Comparison of ENCODE assay signal across 10 mouse cellular contexts in the genomic region with DNA sequence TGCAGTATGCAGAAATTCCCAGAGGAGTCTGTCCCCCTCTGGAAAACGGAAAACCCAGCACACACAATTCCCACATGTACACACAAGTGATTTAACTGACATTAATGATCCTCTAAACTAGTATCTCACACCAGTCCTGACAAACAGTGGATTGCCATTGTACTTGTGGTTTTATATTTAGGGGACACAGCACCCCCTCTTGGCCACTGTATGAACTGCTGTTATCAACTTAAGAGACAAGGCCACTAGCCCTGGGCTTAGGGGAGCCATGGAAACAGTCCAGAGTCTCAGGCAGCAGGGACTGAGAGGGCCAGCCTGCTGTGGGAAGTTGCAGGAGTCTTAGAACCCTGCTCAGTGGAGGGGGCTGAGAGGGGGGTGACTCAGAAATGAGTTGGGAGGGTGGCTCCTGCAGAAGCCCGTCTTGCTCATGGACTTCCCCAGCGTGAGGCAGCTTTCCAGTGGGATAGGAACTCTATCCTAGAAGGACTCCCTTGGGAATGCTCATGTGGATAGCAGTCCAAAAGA. TPM values are rescaled to one million over a fixed set of nuclear protein-coding genes. Genes with fewer than 3 reads are reported as not detected.
A peak's percentile ranks its signal among the peaks of the same experiment; 100 is the strongest.
DNase-seq lines count a peak whose midpoint lies in the region; ATAC-seq and TF ChIP-seq lines count a peak whose summit lies in the region.
"Had no signal": no experiment of that assay in that cellular context is flagged by ENCODE, and none has a peak within 500 bp of the region (broad histone marks: within the 10 kb centered on the region; RNA-seq: fewer than 3 reads in every experiment).

No protein-coding gene starts in this region.

- no peaks in the 10 kb centered on the region for H3K27me3 ChIP-seq in kidney, postnatal 0 days (ENCODE audit: insufficient read depth, low read length)
- H3K27me3 ChIP-seq: neural tube, embryonic 12.5 days had no signal

- no peaks in the 10 kb centered on the region for H3K9me3 ChIP-seq in kidney, postnatal 0 days (replicated peaks; ENCODE audit: low read length)
- H3K9me3 ChIP-seq: neural tube, embryonic 12.5 days had no signal

- WGBS in kidney, postnatal 0 days = 75% methylated on average over 3 of the region's 3 CpGs

- H3K4me3 ChIP-seq in kidney, postnatal 0 days (replicated peaks; ENCODE audit: low read depth, low read length) = no peak overlapping the region
- H3K4me3 ChIP-seq: neural tube, embryonic 12.5 days had no signal

- peak; percentile 49 for TF ChIP-seq CTCF in kidney, postnatal 0 days (IDR thresholded peaks at IDR 0.05; ENCODE audit: low read depth)

- no peaks in the 10 kb centered on the region for H3K36me3 ChIP-seq in kidney, postnatal 0 days (ENCODE audit: insufficient read depth, low read length)
- H3K36me3 ChIP-seq: neural tube, embryonic 12.5 days had no signal

- H3K4me2 ChIP-seq in kidney, postnatal 0 days (ENCODE audit: low read length) = no peak overlapping the region
- H3K4me2 ChIP-seq: neural tube, embryonic 12.5 days had no signal

- H3K9ac ChIP-seq in kidney, postnatal 0 days (ENCODE audit: low read depth, low read length) = no peak overlapping the region
- H3K9ac ChIP-seq: neural tube, embryonic 12.5 days had no signal

- H3K4me1 ChIP-seq in kidney, postnatal 0 days (replicated peaks; ENCODE audit: insufficient read depth, low read length) = no peaks in the 10 kb centered on the region
- H3K4me1 ChIP-seq: neural tube, embryonic 12.5 days had no signal

- no peak for ATAC-seq in kidney, postnatal 0 days (replicated peaks; ENCODE audit: low FRiP score, low read depth)

- H3K27ac ChIP-seq in kidney, postnatal 0 days = no peak overlapping the region
- H3K27ac ChIP-seq: neural tube, embryonic 12.5 days had no signal

- peak; percentile 9 for DNase-seq in kidney, postnatal 0 days (ENCODE audit: low spot score)
- DNase-seq in kidney, postnatal 14 days = no peak
- DNase-seq in CD4-positive helper T cell, adult 2 months (ENCODE audit: low read depth, low spot score) = peak; percentile 56
- peak; percentile 36 for DNase-seq in NIH3T3 (ENCODE audit: low read depth)
- peak; percentile 76 for DNase-seq in induced T-regulatory cell, adult 2 months (ENCODE audit: low read depth)
- no peak for DNase-seq in cerebellum, postnatal 4 days (ENCODE audit: low spot score in 2 of 2)
- DNase-seq in cerebellum, adult 11 months = no peak
- DNase-seq in left cerebral cortex, adult 11 months (ENCODE audit: low spot score) = no peak

RNA-seq across cellular contexts. Expression of gene Oas1h, which starts 4.2 kb away (rescaled TPM):
- 0.07 TPM in 1 of 2 replicates, not detected in the other for polyA plus RNA-seq in kidney, postnatal 0 days (2015; fragmentation: Nextera tagmentation; extraction: Ambion mirVana)
- polyA plus RNA-seq: embryonic facial prominence, embryonic 14.5 days; neural tube, embryonic 12.5 days had no signal

RNA-seq across cellular contexts. Expression of gene Oas1f, which starts 18.2 kb away (rescaled TPM):
- 0.12 and 0.27 TPM in 2 replicates for polyA plus RNA-seq in kidney, postnatal 0 days (2015; fragmentation: Nextera tagmentation; extraction: Ambion mirVana)
- polyA plus RNA-seq: neural tube, embryonic 12.5 days had no signal

RNA-seq across cellular contexts. Expression of gene Oas1g, which starts 22.0 kb away (rescaled TPM):
- 1.6 and 1.8 TPM in 2 replicates for polyA plus RNA-seq in kidney, postnatal 0 days (2015; fragmentation: Nextera tagmentation; extraction: Ambion mirVana)

RNA-seq across cellular contexts. Expression of gene Oas1a, which starts 41.9 kb away (rescaled TPM):
- 5.4 and 7.9 TPM in 2 replicates for polyA plus RNA-seq in kidney, postnatal 0 days (2015; fragmentation: Nextera tagmentation; extraction: Ambion mirVana)

RNA-seq across cellular contexts. Expression of gene Oas1d, which starts 48.9 kb away (rescaled TPM):
- not detected in 2 replicates for polyA plus RNA-seq in kidney, postnatal 0 days (2015; fragmentation: Nextera tagmentation; extraction: Ambion mirVana)
- polyA plus RNA-seq: embryonic facial prominence, embryonic 14.5 days; neural tube, embryonic 12.5 days had no signal

Comparison
In these comparisons a context has a peak if more than half of its experiments do, and no peak if none do; other contexts are left out.
1. DNase-seq: peak in kidney, postnatal 0 days (single experiment), CD4-positive helper T cell, adult 2 months (single experiment), NIH3T3 (single experiment) and induced T-regulatory cell, adult 2 months (single experiment); none in kidney, postnatal 14 days (single experiment), cerebellum, postnatal 4 days (0 of 2), cerebellum, adult 11 months (single experiment) and left cerebral cortex, adult 11 months (single experiment).